Mouse (Mus musculus) kidney, adult 2 months (tissue): ENCODE measurements around the gene Aurka.

Experiments
- CTCF ChIP-seq: fragments of 200-500 bp; conservative IDR thresholded peaks from 2 replicates; pipeline ENCODE4 v1.5.1; 2011; ENCODE audit warnings: low read depth, mild to moderate bottlenecking, control low read depth, low read length, moderate library complexity, mixed read lengths; ENCODE audit not compliant: insufficient read depth, insufficient read length
- POLR2A ChIP-seq: fragments of 200-500 bp; IDR thresholded peaks from one replicate; pipeline ENCODE4 v1.6.1; 2011; ENCODE audit warnings: low read depth, low read length, control low read depth

DNA sequence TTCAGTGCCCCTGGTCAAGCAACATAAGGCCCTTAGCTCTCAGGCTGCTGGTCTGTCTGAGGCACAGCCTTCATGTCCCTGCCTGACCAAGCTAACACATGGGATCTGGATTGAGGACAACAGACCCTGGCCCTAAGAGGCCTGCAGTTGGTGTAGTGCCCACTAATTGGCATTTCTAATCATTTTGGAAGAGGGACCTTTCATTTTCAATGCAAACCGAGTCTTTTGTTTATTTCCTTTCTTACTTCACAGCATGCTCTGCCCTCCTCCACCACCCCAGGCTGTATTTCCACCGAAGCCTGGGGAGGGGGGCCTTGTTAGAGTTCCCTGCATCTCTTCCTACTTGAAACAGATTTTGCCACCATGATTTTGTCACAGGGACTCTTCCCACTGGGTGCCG is 29.4 kb downstream of the Aurka start:
- TF ChIP-seq POLR2A, result no peak
- TF ChIP-seq CTCF, result no peak
